10 mouse cellular contexts compared by ENCODE assay signal in the genomic region with DNA sequence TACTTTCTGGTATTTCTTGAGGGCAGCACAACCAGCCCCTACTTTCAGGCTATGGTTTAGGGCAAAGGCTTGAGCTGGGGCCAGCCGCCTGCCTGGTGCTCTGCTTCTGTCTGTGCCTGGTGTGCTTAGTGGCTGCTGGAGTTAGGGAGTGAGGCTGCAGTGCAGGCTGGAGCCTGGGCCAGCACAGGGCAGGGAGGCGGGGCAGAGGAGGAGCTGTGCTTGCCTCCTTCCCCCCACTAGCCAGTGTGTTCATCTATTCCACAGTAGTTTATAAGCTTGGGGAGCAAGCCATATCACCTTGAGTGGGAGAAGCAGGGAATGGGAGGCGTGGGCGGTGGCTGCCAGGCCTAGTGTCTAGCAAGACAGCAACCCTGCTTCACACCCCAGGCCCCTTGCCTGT. TPM values are rescaled to one million over a fixed set of nuclear protein-coding genes. Genes with fewer than 3 reads are reported as not detected.
A peak's percentile ranks its signal among the peaks of the same experiment; 100 is the strongest.
DNase-seq lines count a peak whose midpoint lies in the region; ATAC-seq and TF ChIP-seq lines count a peak whose summit lies in the region.
"Had no signal": no experiment of that assay in that cellular context is flagged by ENCODE, and none has a peak within 500 bp of the region (broad histone marks: within the 10 kb centered on the region; RNA-seq: fewer than 3 reads in every experiment).

No protein-coding gene starts in this region.

- H3K27ac ChIP-seq in hindbrain, postnatal 0 days, result peak overlapping the region; percentile 22; the same call in 1 of the 2 replicates
- no peak overlapping the region for H3K27ac ChIP-seq in hindbrain, embryonic 16.5 days (ENCODE audit: low read depth, low read length)
- H3K27ac ChIP-seq in midbrain, embryonic 16.5 days (ENCODE audit: low read length), result peak overlapping the region; percentile 13
- no peak overlapping the region for H3K27ac ChIP-seq in midbrain, embryonic 11.5 days (ENCODE audit: low read depth, low read length)
- peak overlapping the region; percentile 22; the same call in 1 of the 2 replicates for H3K27ac ChIP-seq in kidney, embryonic 16.5 days (ENCODE audit: low read length)
- H3K27ac ChIP-seq: hindbrain, embryonic 14.5 days had no signal

- peaks cover 46% of the 10 kb centered on the region for H3K36me3 ChIP-seq in hindbrain, postnatal 0 days (ENCODE audit: insufficient read depth, low read length)
- H3K36me3 ChIP-seq in hindbrain, embryonic 16.5 days (ENCODE audit: control insufficient read depth, insufficient read depth, low read length), result peaks cover 19% of the 10 kb centered on the region
- H3K36me3 ChIP-seq in midbrain, embryonic 16.5 days (ENCODE audit: control insufficient read depth, insufficient read depth, low read length), result peaks cover 28% of the 10 kb centered on the region
- peaks cover 39% of the 10 kb centered on the region for H3K36me3 ChIP-seq in midbrain, embryonic 11.5 days (ENCODE audit: control insufficient read depth, insufficient read depth, low read length)
- H3K36me3 ChIP-seq in kidney, embryonic 16.5 days (ENCODE audit: insufficient read depth, low read length), result peaks cover 91% of the 10 kb centered on the region

- no peak for DNase-seq in hindbrain, postnatal 0 days (ENCODE audit: low spot score)
- DNase-seq in midbrain, embryonic 11.5 days (ENCODE audit: low spot score, missing footprints), result no peak
- peak; percentile 15 for DNase-seq in testis, postnatal 14 days (ENCODE audit: low spot score)
- DNase-seq in thymus, postnatal 25 days, result no peak
- DNase-seq: gastrocnemius, postnatal 14 days had no signal

- no peaks in the 10 kb centered on the region for H3K4me1 ChIP-seq in hindbrain, postnatal 0 days (ENCODE audit: insufficient read depth, low read length)
- H3K4me1 ChIP-seq in hindbrain, embryonic 16.5 days (ENCODE audit: control insufficient read depth, insufficient read depth, low read depth, low read length), result peaks cover 5% of the 10 kb centered on the region
- H3K4me1 ChIP-seq in midbrain, embryonic 16.5 days (ENCODE audit: control insufficient read depth, insufficient read depth, low read length), result peaks cover 4% of the 10 kb centered on the region
- H3K4me1 ChIP-seq in midbrain, embryonic 11.5 days (ENCODE audit: control insufficient read depth, insufficient read depth, low read length), result peaks cover 2% of the 10 kb centered on the region; the same call in 1 of the 2 replicates
- peaks cover 28% of the 10 kb centered on the region for H3K4me1 ChIP-seq in kidney, embryonic 16.5 days (ENCODE audit: insufficient read depth, low read length)

- no peaks in the 10 kb centered on the region for H3K27me3 ChIP-seq in hindbrain, postnatal 0 days (ENCODE audit: insufficient read depth, low read length)
- H3K27me3 ChIP-seq in hindbrain, embryonic 16.5 days (replicated peaks; ENCODE audit: control insufficient read depth, insufficient read depth, low read length), result no peaks in the 10 kb centered on the region
- H3K27me3 ChIP-seq in midbrain, embryonic 16.5 days (ENCODE audit: control insufficient read depth, insufficient read depth, low read depth, low read length), result no peaks in the 10 kb centered on the region
- H3K27me3 ChIP-seq in midbrain, embryonic 11.5 days (ENCODE audit: control insufficient read depth, insufficient read depth, low read length), result no peaks in the 10 kb centered on the region
- H3K27me3 ChIP-seq in kidney, embryonic 16.5 days (ENCODE audit: insufficient read depth, low read length), result no peaks in the 10 kb centered on the region
- H3K27me3 ChIP-seq: megakaryocyte, embryonic 14.5 days had no signal

- no peaks in the 10 kb centered on the region for H3K9me3 ChIP-seq in hindbrain, postnatal 0 days (ENCODE audit: low read length)
- H3K9me3 ChIP-seq in hindbrain, embryonic 16.5 days (ENCODE audit: control insufficient read depth, low read length), result no peaks in the 10 kb centered on the region
- no peaks in the 10 kb centered on the region for H3K9me3 ChIP-seq in midbrain, embryonic 16.5 days (replicated peaks; ENCODE audit: control insufficient read depth, low read length, poor library complexity, severe bottlenecking)
- no peaks in the 10 kb centered on the region for H3K9me3 ChIP-seq in midbrain, embryonic 11.5 days (ENCODE audit: control insufficient read depth, low read length)
- no peaks in the 10 kb centered on the region for H3K9me3 ChIP-seq in kidney, embryonic 16.5 days (ENCODE audit: low read length)
- H3K9me3 ChIP-seq: megakaryocyte, embryonic 14.5 days had no signal

- no peak for TF ChIP-seq CTCF in hindbrain, postnatal 0 days (IDR thresholded peaks at IDR 0.05; ENCODE audit: low read depth)

- ATAC-seq in hindbrain, postnatal 0 days, result no peak
- ATAC-seq in hindbrain, embryonic 16.5 days, result no peak
- no peak for ATAC-seq in midbrain, embryonic 16.5 days
- ATAC-seq in midbrain, embryonic 11.5 days (ENCODE audit: low FRiP score), result no peak
- ATAC-seq in kidney, embryonic 16.5 days (ENCODE audit: low FRiP score, low TSS enrichment), result no peak; the same call in 1 of the 2 replicates

- H3K4me3 ChIP-seq in hindbrain, postnatal 0 days (ENCODE audit: low read length), result no peak overlapping the region
- H3K4me3 ChIP-seq in hindbrain, embryonic 16.5 days (ENCODE audit: low read length), result no peak overlapping the region
- H3K4me3 ChIP-seq in midbrain, embryonic 16.5 days (ENCODE audit: low read depth, low read length), result no peak overlapping the region
- no peak overlapping the region for H3K4me3 ChIP-seq in midbrain, embryonic 11.5 days (ENCODE audit: low read depth, low read length)
- H3K4me3 ChIP-seq in kidney, embryonic 16.5 days (ENCODE audit: low read length), result no peak overlapping the region
- H3K4me3 ChIP-seq: megakaryocyte, embryonic 14.5 days had no signal

- no peak overlapping the region for H3K9ac ChIP-seq in hindbrain, postnatal 0 days (replicated peaks; ENCODE audit: low read length)
- H3K9ac ChIP-seq in hindbrain, embryonic 16.5 days (ENCODE audit: low read depth, low read length), result no peak overlapping the region
- no peak overlapping the region for H3K9ac ChIP-seq in midbrain, embryonic 16.5 days (ENCODE audit: low read depth, low read length)
- H3K9ac ChIP-seq in midbrain, embryonic 11.5 days (ENCODE audit: low read length), result no peak overlapping the region
- no peak overlapping the region for H3K9ac ChIP-seq in kidney, embryonic 16.5 days (replicated peaks; ENCODE audit: low read length)
- H3K9ac ChIP-seq: hindbrain, embryonic 14.5 days had no signal

- no peak overlapping the region for H3K4me2 ChIP-seq in hindbrain, postnatal 0 days (ENCODE audit: low read depth, low read length)
- H3K4me2 ChIP-seq in hindbrain, embryonic 16.5 days (ENCODE audit: low read length), result no peak overlapping the region
- H3K4me2 ChIP-seq in midbrain, embryonic 16.5 days (ENCODE audit: low read length), result no peak overlapping the region
- H3K4me2 ChIP-seq in midbrain, embryonic 11.5 days, result no peak overlapping the region
- H3K4me2 ChIP-seq in kidney, embryonic 16.5 days (replicated peaks; ENCODE audit: low read depth, low read length), result no peak overlapping the region
- H3K4me2 ChIP-seq: hindbrain, embryonic 14.5 days had no signal

- WGBS in hindbrain, postnatal 0 days, result 93% methylated on average over 4 of the region's 4 CpGs
- WGBS in hindbrain, embryonic 16.5 days, result 94% methylated on average over 4 of the region's 4 CpGs
- WGBS in midbrain, embryonic 16.5 days, result 93% methylated on average over 4 of the region's 4 CpGs
- 92% methylated on average over 4 of the region's 4 CpGs for WGBS in midbrain, embryonic 11.5 days
- 76% methylated on average over 4 of the region's 4 CpGs for WGBS in kidney, embryonic 16.5 days

RNA-seq across cellular contexts. Expression of a gene that starts 34.1 kb away (rescaled TPM):
- total RNA-seq in hindbrain, postnatal 0 days (2014; rRNA removed), result 861 and 986 TPM in 2 replicates
- 287 and 288 TPM in 2 replicates for polyA plus RNA-seq in hindbrain, postnatal 0 days (2015; fragmentation: Nextera tagmentation; extraction: Ambion mirVana)
- polyA plus RNA-seq in hindbrain, embryonic 16.5 days (2015; fragmentation: Nextera tagmentation; extraction: Ambion mirVana), result 350 and 375 TPM in 2 replicates
- polyA plus RNA-seq in midbrain, embryonic 16.5 days (2015; fragmentation: Nextera tagmentation; extraction: Ambion mirVana), result 483 and 527 TPM in 2 replicates
- polyA plus RNA-seq in midbrain, embryonic 11.5 days (2014; fragmentation: Nextera tagmentation; extraction: Ambion mirVana), result 999 and 1,044 TPM in 2 replicates
- polyA plus RNA-seq in kidney, embryonic 16.5 days (2015; fragmentation: Nextera tagmentation; extraction: Ambion mirVana), result 639 and 663 TPM in 2 replicates

Comparison
In these comparisons a context has a peak if more than half of its experiments do, and no peak if none do; other contexts are left out.
1. H3K27ac ChIP-seq: peak in hindbrain, postnatal 0 days (single experiment), midbrain, embryonic 16.5 days (single experiment) and kidney, embryonic 16.5 days (single experiment); none in hindbrain, embryonic 16.5 days (single experiment) and midbrain, embryonic 11.5 days (single experiment).